Mouse (Mus musculus) ZHBTc4 (cell line): ENCODE measurements at regions not wholly inside any gene's neighbourhood (a gene's known extent, or its start where the extent isn't known, plus 50 kb on each side); places are given as distances from the start of the nearest gene placed in this dataset.
A peak's percentile ranks its signal among the peaks of the same experiment; 100 is the strongest.

Experiments used
- DNase-seq: peaks from one replicate; pipeline ENCODE4 v3.0.0-alpha.2; 2011; ENCODE audit warnings: low read depth, low spot score

DNA sequence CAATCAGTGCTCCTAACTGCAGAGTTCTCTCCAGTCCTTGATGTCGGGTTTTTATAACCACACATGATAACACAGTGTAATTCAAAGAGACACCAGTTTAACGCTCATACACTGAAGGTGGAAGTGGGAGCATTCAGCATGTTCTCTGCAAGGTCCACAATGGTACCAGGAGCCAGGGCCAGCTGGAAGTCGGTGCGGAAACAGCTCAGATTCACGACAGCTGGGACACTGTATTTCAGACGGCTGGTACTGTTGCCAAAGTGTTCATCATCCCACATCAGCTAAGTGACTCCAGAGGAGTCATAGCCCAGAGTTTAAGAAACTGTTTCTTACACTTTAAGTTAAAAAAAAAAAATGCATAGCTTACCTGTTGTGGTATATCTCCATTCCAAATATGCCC lies 391.2 kb downstream of the Cdh26 start:
- no peak for DNase-seq

DNA sequence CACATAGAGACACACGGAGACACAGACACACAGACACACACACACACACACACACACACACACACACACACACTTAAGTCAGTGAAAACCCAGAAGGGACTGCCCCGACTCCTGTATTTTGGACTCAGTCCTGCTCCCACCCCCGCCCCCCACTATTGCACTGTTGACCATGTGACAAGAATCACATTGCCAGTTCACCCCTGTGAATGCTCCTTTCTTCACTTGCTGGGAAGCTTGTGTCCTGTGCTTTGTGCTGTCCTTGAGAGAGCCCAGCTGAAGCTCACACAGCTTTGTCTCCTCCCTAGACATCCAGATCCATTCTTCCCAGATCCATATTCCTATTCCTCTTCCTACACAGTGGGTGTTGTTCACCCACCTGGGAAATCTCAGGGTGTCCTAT lies 400.0 kb downstream of the Cdh26 start:
- DNase-seq, result no peak

GRCm38 (mm10) chr2:178834986-178835385 lies 404.7 kb downstream of the Cdh26 start:
- no peak for DNase-seq

GRCm38 (mm10) chr2:178838571-178838970 lies 408.2 kb downstream of the Cdh26 start:
- no peak for DNase-seq

GRCm38 (mm10) chr2:178840975-178841374 lies 410.6 kb downstream of the Cdh26 start:
- DNase-seq, result no peak

GRCm38 (mm10) chr2:178842595-178842994 lies 412.3 kb downstream of the Cdh26 start:
- DNase-seq, result no peak

DNA sequence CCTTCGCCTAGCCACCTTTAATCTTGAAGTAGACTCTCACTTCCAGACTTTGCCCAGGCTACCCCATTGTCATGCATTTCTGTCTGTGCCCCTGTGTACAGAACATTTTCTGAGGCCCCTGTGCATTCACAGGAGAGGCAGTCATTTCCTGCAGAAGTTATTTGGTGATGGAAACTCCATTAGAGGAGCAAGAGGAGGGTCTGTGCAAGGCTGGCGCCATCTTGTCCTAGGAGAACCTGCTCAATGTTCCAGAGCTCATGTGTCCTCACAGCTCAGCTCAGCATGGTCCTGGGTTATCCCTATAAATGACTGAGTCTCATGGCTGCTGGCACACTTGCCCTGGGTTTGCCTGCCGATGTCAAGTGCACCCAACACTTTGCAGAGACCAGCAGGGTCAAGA lies 413.1 kb downstream of the Cdh26 start:
- DNase-seq, result no peak

DNA sequence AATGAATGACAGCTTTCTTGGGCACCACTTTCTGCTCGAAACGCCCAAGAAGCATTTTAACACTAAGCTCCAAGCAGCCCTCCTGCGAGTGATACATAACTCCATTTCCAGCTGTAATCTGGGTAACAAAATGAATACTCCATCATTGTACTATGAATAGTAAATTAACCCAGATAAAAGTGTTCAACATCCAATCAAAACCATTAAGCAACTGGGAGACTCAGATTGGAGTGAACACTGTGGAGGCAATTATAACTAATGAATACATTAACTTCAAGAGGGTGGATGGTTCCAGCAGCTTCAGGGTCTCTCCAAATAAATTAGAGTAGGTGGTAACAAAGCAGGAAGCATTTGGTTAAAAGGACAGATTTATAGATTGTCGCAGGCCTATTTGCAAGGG lies 414.2 kb downstream of the Cdh26 start:
- DNase-seq, result no peak

- DNase-seq, result peak; percentile 90
Observed at GRCm38 (mm10) chr2:178850320-178850719, 420.0 kb downstream of the Cdh26 start.

- no peak for DNase-seq
Observed at GRCm38 (mm10) chr2:178850769-178851168, 420.4 kb downstream of the Cdh26 start.

DNA sequence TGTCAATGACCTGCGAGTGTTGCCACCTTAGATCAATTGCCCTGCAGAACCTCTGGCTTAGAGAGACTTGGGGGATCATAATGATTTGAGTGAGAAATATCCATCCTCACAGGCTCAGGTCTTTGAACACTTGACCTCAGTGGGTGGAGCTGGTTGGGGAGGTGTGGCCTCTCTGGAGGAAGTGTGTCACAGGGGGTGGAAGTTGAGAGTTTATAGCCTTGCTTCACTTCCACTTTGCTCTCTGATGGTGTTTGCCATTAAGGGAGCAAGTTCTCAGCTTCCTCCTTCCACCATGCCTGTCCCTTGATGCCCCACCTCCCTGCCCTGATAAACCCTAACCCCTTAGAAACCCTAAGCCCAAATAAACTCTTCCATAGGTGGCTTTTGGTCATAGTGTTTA lies 423.7 kb downstream of the Cdh26 start:
- no peak for DNase-seq

- DNase-seq, result no peak
Observed at GRCm38 (mm10) chr2:178854760-178855159, 424.4 kb downstream of the Cdh26 start.

- DNase-seq, result no peak
Observed at GRCm38 (mm10) chr2:178862620-178863019, 432.3 kb downstream of the Cdh26 start.

DNA sequence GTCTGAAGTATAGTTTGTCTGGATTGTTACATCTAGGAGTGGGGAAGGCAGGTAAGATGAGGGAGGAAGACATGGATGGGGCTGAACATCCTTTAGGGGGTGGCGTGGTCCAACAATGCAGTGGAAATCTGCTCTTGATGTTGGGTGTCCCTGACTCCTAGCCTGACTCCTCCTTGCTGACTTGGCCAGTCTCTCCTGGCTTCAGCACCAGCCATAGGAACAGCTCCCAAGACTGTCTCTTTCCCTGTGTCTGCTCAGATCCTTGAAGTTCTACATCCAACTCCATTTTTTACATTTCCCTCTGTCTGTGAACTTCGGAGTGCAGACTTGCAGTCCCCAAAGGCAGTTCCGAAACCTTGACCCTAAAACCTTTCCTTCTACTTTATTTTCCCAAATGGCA lies 436.8 kb downstream of the Cdh26 start:
- peak; percentile 59 for DNase-seq

GRCm38 (mm10) chr2:178869160-178869559 lies 438.8 kb downstream of the Cdh26 start:
- DNase-seq, result no peak

GRCm38 (mm10) chr2:178878436-178878835 lies 448.1 kb downstream of the Cdh26 start:
- DNase-seq, result no peak

DNA sequence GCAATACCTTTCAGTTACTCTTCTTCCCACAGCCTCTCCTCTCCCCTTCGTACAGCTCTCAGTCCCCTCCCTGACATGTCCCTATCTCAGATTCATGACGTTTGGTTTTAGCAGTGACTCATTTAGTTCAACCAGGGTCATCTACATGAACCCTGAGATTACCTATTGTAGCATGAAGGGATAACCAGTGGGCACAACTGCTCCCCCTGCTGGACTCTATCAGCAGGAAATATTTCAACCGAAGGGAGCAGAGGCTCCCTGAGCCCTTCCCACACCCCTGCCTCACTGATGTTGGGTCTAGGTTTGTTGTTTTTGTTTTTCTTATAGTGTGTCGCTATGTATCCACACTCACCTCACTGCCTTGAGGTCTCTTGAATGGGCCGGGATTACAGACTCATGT lies 455.4 kb downstream of the Cdh26 start:
- DNase-seq, result peak; percentile 54

GRCm38 (mm10) chr2:178888704-178889103 lies 458.4 kb downstream of the Cdh26 start:
- DNase-seq, result no peak

- DNase-seq, result no peak
Observed at GRCm38 (mm10) chr2:178902397-178902796, 472.1 kb downstream of the Cdh26 start.

DNA sequence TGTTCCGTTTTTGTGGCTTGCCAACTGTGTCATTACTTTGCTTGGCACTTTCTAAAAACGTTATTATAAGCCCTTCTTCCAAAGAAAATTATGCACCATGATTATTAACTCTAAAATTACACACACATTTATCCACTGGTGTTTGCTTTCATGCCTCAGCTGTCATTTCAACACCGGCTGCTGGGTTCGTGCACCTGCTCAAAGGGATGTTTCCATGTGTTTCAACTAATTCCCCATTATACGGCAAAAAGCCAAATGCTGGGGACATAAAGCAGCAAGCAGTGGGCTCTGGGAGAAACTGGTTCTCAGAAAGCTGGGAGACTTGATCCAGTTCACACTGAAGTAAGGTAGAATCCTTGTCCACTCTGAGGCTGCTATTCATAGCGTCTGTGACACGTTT lies 479.0 kb downstream of the Cdh26 start:
- no peak for DNase-seq

DNA sequence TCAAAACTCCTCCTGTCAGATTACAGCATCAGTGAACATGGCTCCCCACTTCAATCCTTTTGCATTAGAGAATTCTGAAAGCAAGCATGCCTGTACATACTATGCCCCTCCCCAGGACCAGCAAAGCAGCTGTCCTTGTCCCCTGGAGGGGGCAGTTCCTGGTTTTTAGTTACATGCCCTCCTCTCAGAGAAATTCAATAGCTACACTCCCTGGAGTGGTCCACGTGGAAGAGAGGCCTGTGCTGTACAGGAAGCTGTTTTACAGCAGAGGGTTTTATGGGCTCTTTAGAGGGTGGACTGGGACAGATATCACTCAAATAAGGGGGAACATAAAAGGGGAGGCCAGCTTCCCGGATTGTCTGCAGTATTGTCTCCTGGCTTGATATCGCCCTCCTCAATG lies 481.3 kb downstream of the Cdh26 start:
- DNase-seq, result no peak

GRCm38 (mm10) chr2:178916316-178917033 lies 486.1 kb downstream of the Cdh26 start:
- DNase-seq, result no peak

DNA sequence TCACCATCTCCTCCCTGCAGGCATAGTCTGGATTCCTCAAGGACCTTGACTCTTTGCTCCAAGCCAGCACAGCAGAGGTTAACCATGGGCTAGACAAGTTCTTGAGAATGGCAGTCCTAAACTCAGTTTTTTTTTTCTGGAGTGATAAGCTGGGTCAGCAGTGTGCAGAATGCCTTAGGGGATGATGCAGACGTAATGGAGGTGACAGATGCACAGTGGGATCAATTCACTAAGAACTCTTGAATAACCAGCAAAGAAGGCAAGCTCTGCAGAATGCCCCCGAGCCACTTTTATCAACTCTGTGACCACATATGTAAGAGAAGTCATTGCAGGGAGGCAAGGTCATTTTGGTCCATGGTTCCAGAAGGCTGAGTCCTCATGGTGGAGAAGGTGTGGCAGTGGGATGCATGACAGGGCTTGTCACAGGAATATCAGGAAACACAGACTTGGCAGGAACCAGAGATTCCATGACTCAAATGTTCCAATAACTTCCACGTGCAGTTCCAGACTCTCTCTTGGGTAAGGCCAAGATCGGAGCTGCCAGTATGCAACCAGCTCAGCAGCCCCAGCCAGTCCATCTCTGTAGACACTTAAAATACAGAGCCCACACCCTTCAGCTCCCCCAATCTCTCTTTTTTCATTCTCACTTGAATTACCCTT lies 494.3 kb downstream of the Cdh26 start:
- DNase-seq, result no peak
